Mouse (Mus musculus) liver, adult 2 months (tissue): ENCODE data around the gene Osbpl9. TPM values are rescaled to one million over a fixed set of nuclear protein-coding genes. Genes with fewer than 3 reads are reported as not detected.

Source experiments
- DNase-seq: peaks from one replicate; pipeline ENCODE4 v3.0.0-alpha.2; 2011; ENCODE audit warnings: low read depth, low spot score; ENCODE audit errors: extremely low read depth
- H3K27ac ChIP-seq: fragments of 200-500 bp; replicated peaks from 2 replicates; pipeline ENCODE4 v1.5.1; 2012; ENCODE audit warnings: low read depth, mild to moderate bottlenecking, control low read depth, inconsistent platforms, low read length; ENCODE audit not compliant: insufficient read depth
- H3K27me3 ChIP-seq: fragments of 200-500 bp; 2 replicates; pipeline ENCODE4 v1.6.1; 2012; ENCODE audit warnings: mild to moderate bottlenecking, moderate library complexity, low read length, inconsistent platforms; ENCODE audit not compliant: control insufficient read depth, insufficient read depth
- H3K36me3 ChIP-seq: fragments of 200-500 bp; 2 replicates; pipeline ENCODE4 v1.6.1; 2012; ENCODE audit warnings: low read length, inconsistent platforms; ENCODE audit not compliant: control insufficient read depth, insufficient read depth
- H3K4me1 ChIP-seq: fragments of 200-500 bp; 2 replicates; pipeline ENCODE4 v1.6.1; 2011; ENCODE audit warnings: low read length; ENCODE audit not compliant: control insufficient read depth, insufficient read depth
- H3K4me3 ChIP-seq: fragments of 200-500 bp; 2 replicates; pipeline ENCODE4 v1.5.1; 2011; ENCODE audit warnings: low read depth, mild to moderate bottlenecking, control low read depth, low read length, moderate library complexity; ENCODE audit not compliant: insufficient read depth
- H3K79me2 ChIP-seq: fragments of 200-500 bp; 2 replicates; pipeline ENCODE4 v1.6.1; 2012; ENCODE audit warnings: inconsistent platforms, mild to moderate bottlenecking, low read length, moderate library complexity; ENCODE audit not compliant: control insufficient read depth, insufficient read depth
- H3K9ac ChIP-seq: fragments of 200-500 bp; 2 replicates; pipeline ENCODE4 v1.6.1; 2012; ENCODE audit warnings: low read depth, mild to moderate bottlenecking, control low read depth, inconsistent platforms, low read length
- CTCF ChIP-seq: fragments of 200-500 bp; IDR thresholded peaks from 2 replicates; pipeline ENCODE4 v1.5.1; 2011; ENCODE audit warnings: low read depth, low read length, control low read depth
- POLR2A ChIP-seq: fragments of 200-500 bp; IDR thresholded peaks from 2 replicates; pipeline ENCODE4 v1.6.1; 2011; ENCODE audit warnings: low read length, control low read depth; ENCODE audit not compliant: insufficient read depth; ENCODE audit errors: extremely low read depth
- WGBS: fragments of 180-500 bp; shearing (Covaris S2); methylation state at CpG from one replicate; pipeline ENCODE4 v1.1.7; 2018; 5-methylcytosine and 5-hydroxymethylcytosine counted together
- polyA plus RNA-seq: library from polyadenylated mRNA; depleted of rRNA; stranded (reverse); fragments of >200 nt; gene quantifications from 2 replicates; pipeline ENCODE4 v1.2.3, GENCODE M21; 2012
- total RNA-seq: library from RNA; depleted of rRNA; stranded (reverse); fragments of >200 nt; gene quantifications from 2 replicates; pipeline ENCODE4 v1.2.3, GENCODE M21; 2014

The Osbpl9 gene
- total and polyA plus RNA-seq, 2 experiments: 125 to 128 TPM

- Histone ChIP-seq H3K4me1 (peaks cover 36% of the 10 kb centered on the region), H3K27me3 (no peaks in the 10 kb centered on the region), H3K79me2 (peaks cover 26% of the 10 kb centered on the region; the same call in 1 of the 2 replicates), H3K27ac (peak overlapping the region; percentile 98), H3K36me3 (peaks cover 2% of the 10 kb centered on the region; the same call in 1 of the 2 replicates), H3K4me3 (peak overlapping the region; percentile 7; the same call in 1 of the 2 replicates), H3K9ac (peak overlapping the region; percentile 52; the same call in 1 of the 2 replicates)
- no peak for TF ChIP-seq POLR2A
- TF ChIP-seq CTCF: no peak
- no peak for DNase-seq
- 0% methylated on average over 1 of the region's 1 CpGs for WGBS
These were observed 86.3 kb downstream of the Osbpl9 start for GRCm38 (mm10) chr4:109115742-109116141.

- Histone ChIP-seq H3K79me2 (peaks cover 29% of the 10 kb centered on the region; the same call in 1 of the 2 replicates), H3K27me3 (no peaks in the 10 kb centered on the region), H3K36me3 (peaks cover 2% of the 10 kb centered on the region; the same call in 1 of the 2 replicates), H3K4me3 (no peak overlapping the region), H3K4me1 (peaks cover 37% of the 10 kb centered on the region), H3K27ac (peak overlapping the region; percentile 97), H3K9ac (0 out of 2 replicates have a peak overlapping the region, but pooled peaks have one; percentile 66)
- no peak for TF ChIP-seq CTCF
- no peak for TF ChIP-seq POLR2A
- DNase-seq: peak; percentile 54
- 15% methylated on average over 1 of the region's 1 CpGs for WGBS
These were observed 87.8 kb downstream of the Osbpl9 start for GRCm38 (mm10) chr4:109114308-109114707.

GRCm38 (mm10) chr4:109112915-109113505 is 89.1 kb downstream of the Osbpl9 start:
- peak overlapping the region; percentile 67; the same call in 1 of the 2 replicates for H3K9ac ChIP-seq
- TF ChIP-seq POLR2A (no peak), CTCF (no peak)
- H3K36me3 ChIP-seq: peaks cover 2% of the 10 kb centered on the region; the same call in 1 of the 2 replicates
- peak; percentile 93 for DNase-seq
- H3K4me1 ChIP-seq: peaks cover 43% of the 10 kb centered on the region
- H3K27me3 ChIP-seq: no peaks in the 10 kb centered on the region
- peak overlapping the region; percentile 9 for H3K4me3 ChIP-seq
- H3K79me2 ChIP-seq: peaks cover 33% of the 10 kb centered on the region; the same call in 1 of the 2 replicates
- 23% methylated on average over 7 of the region's 7 CpGs for WGBS
- H3K27ac ChIP-seq: peak overlapping the region; percentile 100

- no peak for DNase-seq
- 61% methylated on average over 2 of the region's 2 CpGs for WGBS
- H3K36me3 ChIP-seq: peaks cover 2% of the 10 kb centered on the region; the same call in 1 of the 2 replicates
- H3K9ac ChIP-seq: no peak overlapping the region
- peaks cover 29% of the 10 kb centered on the region; the same call in 1 of the 2 replicates for H3K79me2 ChIP-seq
- TF ChIP-seq CTCF (no peak), POLR2A (no peak)
- H3K27me3 ChIP-seq: no peaks in the 10 kb centered on the region
- H3K4me1 ChIP-seq: peaks cover 46% of the 10 kb centered on the region
- H3K4me3 ChIP-seq: no peak overlapping the region
- peak overlapping the region; percentile 22; the same call in 1 of the 2 replicates for H3K27ac ChIP-seq
These were observed 91.1 kb downstream of the Osbpl9 start for GRCm38 (mm10) chr4:109110978-109111377.

GRCm38 (mm10) chr4:109109686-109110085 is 92.4 kb downstream of the Osbpl9 start:
- Histone ChIP-seq H3K4me1 (peaks cover 48% of the 10 kb centered on the region), H3K27ac (no peak overlapping the region), H3K36me3 (no peaks in the 10 kb centered on the region), H3K4me3 (no peak overlapping the region), H3K27me3 (no peaks in the 10 kb centered on the region), H3K9ac (no peak overlapping the region), H3K79me2 (peaks cover 25% of the 10 kb centered on the region; the same call in 1 of the 2 replicates)
- DNase-seq: no peak
- no peak for TF ChIP-seq CTCF
- TF ChIP-seq POLR2A: no peak
- WGBS: 89% methylated on average over 10 of the region's 10 CpGs

- Histone ChIP-seq H3K4me3 (no peak overlapping the region), H3K27ac (peak overlapping the region; percentile 33; the same call in 1 of the 2 replicates), H3K4me1 (peaks cover 47% of the 10 kb centered on the region), H3K9ac (no peak overlapping the region), H3K79me2 (peaks cover 25% of the 10 kb centered on the region; the same call in 1 of the 2 replicates), H3K36me3 (no peaks in the 10 kb centered on the region), H3K27me3 (no peaks in the 10 kb centered on the region)
- TF ChIP-seq POLR2A: no peak
- no peak for DNase-seq
- 75% methylated on average over 6 of the region's 6 CpGs for WGBS
These were observed 93.1 kb downstream of the Osbpl9 start for GRCm38 (mm10) chr4:109109012-109109411.
